Mouse (Mus musculus): ENCODE measurements at regions not wholly inside any gene's neighbourhood (a gene's known extent, or its start where the extent isn't known, plus 50 kb on each side); places are given as distances from the start of the nearest gene placed in this dataset.

DNA sequence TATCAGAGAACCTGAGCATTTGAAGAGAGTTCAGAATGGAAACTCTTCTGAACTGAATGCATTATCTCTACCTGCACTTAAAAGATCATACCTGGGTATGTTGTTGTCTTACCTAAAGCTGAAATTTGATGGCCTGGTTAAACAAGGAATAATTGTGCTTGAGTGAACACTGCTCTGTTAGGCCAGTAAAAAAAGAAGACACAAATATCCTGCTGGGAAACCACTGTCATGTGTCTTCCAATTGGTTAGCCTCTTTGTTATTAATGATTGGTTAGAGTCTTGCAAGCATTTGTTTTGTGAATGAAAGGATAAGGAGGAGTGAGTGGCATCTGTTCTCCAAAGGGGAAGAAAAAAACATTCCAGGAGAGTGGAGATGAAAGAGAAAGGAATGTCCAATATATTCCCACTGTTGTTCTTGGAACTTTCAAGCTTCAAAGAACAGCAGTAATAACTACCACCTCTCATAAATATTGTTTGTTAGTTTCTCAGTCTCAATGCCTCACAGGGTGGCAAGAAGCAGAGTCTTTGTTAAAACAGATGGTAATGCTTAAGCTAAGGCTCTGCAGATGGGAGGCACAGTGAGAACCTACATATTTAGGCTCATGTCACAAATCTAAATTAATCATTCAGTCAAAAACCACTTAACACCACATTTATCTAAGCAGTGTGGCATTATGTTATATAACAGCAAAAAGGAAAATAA is 165.5 kb downstream of the Dsel start:
- no peak overlapping the region for H3K27ac ChIP-seq (replicated peaks)
- H3K9ac ChIP-seq (replicated peaks), result no peak overlapping the region
- H3K36me3 ChIP-seq, result no peaks in the 10 kb centered on the region
- H3K4me1 ChIP-seq, result peaks cover 6% of the 10 kb centered on the region; the same call in 1 of the 2 replicates
- no peak overlapping the region for H3K4me3 ChIP-seq
- ATAC-seq (replicated peaks), result peak; percentile 66; the same call in 1 of the 2 replicates
- H3K27me3 ChIP-seq, result no peaks in the 10 kb centered on the region
- H3K4me2 ChIP-seq (replicated peaks), result no peak overlapping the region
- no peaks in the 10 kb centered on the region for H3K9me3 ChIP-seq

DNA sequence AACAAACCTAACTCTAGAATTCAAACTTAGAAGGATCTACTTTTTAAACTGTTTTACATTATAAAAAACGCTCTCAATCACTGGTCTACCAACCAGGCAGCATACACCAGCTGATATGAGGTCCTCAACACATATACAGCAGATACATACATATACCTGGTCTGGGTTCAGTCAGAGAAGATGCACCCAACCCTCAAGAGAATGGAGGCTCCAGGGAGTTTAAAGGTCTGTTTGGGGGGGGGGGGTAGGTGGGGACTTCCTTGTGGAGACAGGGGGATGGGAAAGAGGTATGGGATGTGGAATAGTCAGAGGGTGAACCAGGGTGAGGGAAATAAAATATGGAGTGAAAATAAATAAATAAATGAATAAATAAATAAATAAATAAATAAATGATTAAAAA is 203.8 kb downstream of the Dsel start:
- Histone ChIP-seq H3K27me3 (no peaks in the 10 kb centered on the region), H3K36me3 (no peaks in the 10 kb centered on the region), H3K4me2 (replicated peaks) (no peak overlapping the region), H3K4me3 (no peak overlapping the region), H3K9me3 (no peaks in the 10 kb centered on the region), H3K9ac (replicated peaks) (no peak overlapping the region), H3K27ac (replicated peaks) (no peak overlapping the region), H3K4me1 (no peaks in the 10 kb centered on the region)
- peak; percentile 64; the same call in 1 of the 2 replicates for ATAC-seq (replicated peaks)
- 84% methylated on average over 1 of the region's 1 CpGs for WGBS

GRCm38 (mm10) chr1:111660099-111660670 is 204.5 kb downstream of the Dsel start:
- peak; percentile 60; the same call in 1 of the 2 replicates for ATAC-seq (replicated peaks)
- 5% methylated on average over 2 of the region's 2 CpGs for WGBS

DNA sequence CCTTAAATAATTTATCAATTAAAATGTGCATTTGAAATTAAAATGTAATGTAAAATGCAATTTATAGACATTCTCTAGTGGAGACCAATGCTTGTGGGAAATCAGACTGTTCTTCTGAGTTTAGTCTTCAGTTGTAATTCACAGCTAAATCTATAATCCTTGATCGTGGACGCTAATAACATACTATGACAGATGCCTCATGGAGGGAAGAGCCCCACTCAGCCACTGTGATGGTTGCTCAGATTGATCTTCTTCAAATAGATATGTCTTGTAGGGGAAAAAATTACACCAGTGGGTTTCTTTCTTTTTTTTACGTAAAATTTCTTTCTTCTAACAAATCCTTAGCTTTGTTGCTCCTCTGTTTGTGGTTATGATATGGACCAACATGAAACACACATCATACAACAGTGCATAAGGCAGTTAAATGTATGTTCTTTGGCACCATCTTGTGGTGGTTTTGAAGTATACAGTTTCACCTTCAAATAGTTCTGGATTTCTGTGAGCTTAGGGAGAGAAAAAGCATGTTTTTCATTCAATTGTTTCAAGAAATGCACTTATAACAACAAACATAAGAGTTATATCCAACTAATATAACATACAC is 230.8 kb downstream of the Dsel start:
- 56% methylated on average over 3 of the region's 3 CpGs for WGBS
- H3K4me2 ChIP-seq (replicated peaks), result no peak overlapping the region
- ATAC-seq (replicated peaks), result peak; percentile 94

More at GRCm38 (mm10) chr1:111660099-111660670, 204.5 kb downstream of the Dsel start:
- Histone ChIP-seq H3K9me3 (no peaks in the 10 kb centered on the region), H3K27me3 (no peaks in the 10 kb centered on the region), H3K4me3 (no peak overlapping the region), H3K4me1 (no peaks in the 10 kb centered on the region), H3K27ac (replicated peaks) (no peak overlapping the region), H3K4me2 (replicated peaks) (no peak overlapping the region), H3K36me3 (no peaks in the 10 kb centered on the region), H3K9ac (replicated peaks) (no peak overlapping the region)

More for the DNA sequence above, 230.8 kb downstream of the Dsel start:
- H3K4me1 ChIP-seq, result no peaks in the 10 kb centered on the region
- H3K27ac ChIP-seq (replicated peaks), result no peak overlapping the region
- H3K27me3 ChIP-seq, result no peaks in the 10 kb centered on the region
- no peaks in the 10 kb centered on the region for H3K9me3 ChIP-seq
- no peak overlapping the region for H3K9ac ChIP-seq (replicated peaks)
- H3K36me3 ChIP-seq, result no peaks in the 10 kb centered on the region
- H3K4me3 ChIP-seq, result no peak overlapping the region

All from forebrain, embryonic 15.5 days (tissue).